Mouse (Mus musculus): ENCODE measurements around the gene Frmd3. TPM values are rescaled to one million over a fixed set of nuclear protein-coding genes. Genes with fewer than 3 reads are reported as not detected.

The Frmd3 gene
- polyA plus RNA-seq, 1 experiment from 2014 or later, result 0.19 TPM

- no peak overlapping the region for H3K4me2 ChIP-seq (replicated peaks; ENCODE audit: low read depth, low read length)
- WGBS, result 27% methylated on average over 3 of the region's 3 CpGs
- no peak overlapping the region for H3K9ac ChIP-seq (replicated peaks; ENCODE audit: low read depth)
- no peak overlapping the region for H3K4me3 ChIP-seq (ENCODE audit: low read depth, low read length)
- no peaks in the 10 kb centered on the region for H3K9me3 ChIP-seq (ENCODE audit: low read length)
- H3K4me1 ChIP-seq (ENCODE audit: insufficient read depth, low read depth, low read length), result no peaks in the 10 kb centered on the region
- no peak overlapping the region for H3K27ac ChIP-seq (ENCODE audit: low read length)
- ATAC-seq, result no peak
- TF ChIP-seq CTCF (IDR thresholded peaks at IDR 0.05) (peak; percentile 73), EP300 (IDR thresholded peaks at IDR 0.05) (no peak)
- H3K27me3 ChIP-seq (replicated peaks; ENCODE audit: insufficient read depth, low read length), result no peaks in the 10 kb centered on the region
- peak; percentile 22 for DNase-seq (ENCODE audit: low spot score)
- H3K36me3 ChIP-seq (ENCODE audit: insufficient read depth, low read length), result no peaks in the 10 kb centered on the region
These were observed 209.1 kb downstream of the Frmd3 start for GRCm38 (mm10) chr4:74222360-74222759.

DNA sequence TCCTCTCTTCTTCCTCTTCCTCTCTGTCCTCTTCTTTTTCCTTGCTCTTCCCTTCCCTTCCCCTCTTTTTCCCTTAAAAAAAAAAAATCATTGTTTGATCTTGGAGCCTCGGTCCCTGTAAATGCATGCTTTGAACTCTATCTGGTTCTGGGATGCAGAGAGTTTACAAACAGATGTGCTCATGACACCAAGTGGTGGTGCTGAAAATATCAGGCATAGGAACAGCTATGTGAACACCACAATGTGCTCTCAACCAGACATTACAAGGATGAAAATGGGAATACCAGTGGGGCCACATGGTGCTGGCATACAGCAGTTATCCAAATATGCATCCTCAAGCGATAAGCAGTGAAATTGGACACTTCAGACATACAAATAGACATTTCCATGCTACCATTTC is 211.0 kb downstream of the Frmd3 start:
- H3K9ac ChIP-seq (replicated peaks; ENCODE audit: low read depth), result no peak overlapping the region
- ATAC-seq (no peak), DNase-seq (ENCODE audit: low spot score) (no peak)
- no peak overlapping the region for H3K4me2 ChIP-seq (replicated peaks; ENCODE audit: low read depth, low read length)
- H3K9me3 ChIP-seq (ENCODE audit: low read length), result no peaks in the 10 kb centered on the region
- no peak for TF ChIP-seq CTCF (IDR thresholded peaks at IDR 0.05)
- TF ChIP-seq EP300 (IDR thresholded peaks at IDR 0.05), result no peak
- no peak overlapping the region for H3K4me3 ChIP-seq (ENCODE audit: low read depth, low read length)
- no peak overlapping the region for H3K27ac ChIP-seq (ENCODE audit: low read length)
- WGBS, result 56% methylated on average over 2 of the region's 2 CpGs
- no peaks in the 10 kb centered on the region for H3K36me3 ChIP-seq (ENCODE audit: insufficient read depth, low read length)
- H3K27me3 ChIP-seq (replicated peaks; ENCODE audit: insufficient read depth, low read length), result no peaks in the 10 kb centered on the region
- no peaks in the 10 kb centered on the region for H3K4me1 ChIP-seq (ENCODE audit: insufficient read depth, low read depth, low read length)

- no peak for DNase-seq (ENCODE audit: low spot score)
- peak; percentile 35; the same call in 1 of the 2 replicates for ATAC-seq
- Histone ChIP-seq H3K9ac (replicated peaks; ENCODE audit: low read depth) (no peak overlapping the region), H3K27me3 (replicated peaks; ENCODE audit: insufficient read depth, low read length) (no peaks in the 10 kb centered on the region), H3K4me3 (ENCODE audit: low read depth, low read length) (no peak overlapping the region), H3K27ac (ENCODE audit: low read length) (no peak overlapping the region), H3K4me2 (replicated peaks; ENCODE audit: low read depth, low read length) (no peak overlapping the region), H3K9me3 (ENCODE audit: low read length) (no peaks in the 10 kb centered on the region), H3K36me3 (ENCODE audit: insufficient read depth, low read length) (no peaks in the 10 kb centered on the region), H3K4me1 (ENCODE audit: insufficient read depth, low read depth, low read length) (no peaks in the 10 kb centered on the region)
- TF ChIP-seq EP300 (IDR thresholded peaks at IDR 0.05) (no peak), CTCF (IDR thresholded peaks at IDR 0.05) (peak; percentile 54)
- 75% methylated on average over 4 of the region's 4 CpGs for whole genome bisulfite sequencing
These were observed 217.8 kb downstream of the Frmd3 start for GRCm38 (mm10) chr4:74230994-74231393.

DNA sequence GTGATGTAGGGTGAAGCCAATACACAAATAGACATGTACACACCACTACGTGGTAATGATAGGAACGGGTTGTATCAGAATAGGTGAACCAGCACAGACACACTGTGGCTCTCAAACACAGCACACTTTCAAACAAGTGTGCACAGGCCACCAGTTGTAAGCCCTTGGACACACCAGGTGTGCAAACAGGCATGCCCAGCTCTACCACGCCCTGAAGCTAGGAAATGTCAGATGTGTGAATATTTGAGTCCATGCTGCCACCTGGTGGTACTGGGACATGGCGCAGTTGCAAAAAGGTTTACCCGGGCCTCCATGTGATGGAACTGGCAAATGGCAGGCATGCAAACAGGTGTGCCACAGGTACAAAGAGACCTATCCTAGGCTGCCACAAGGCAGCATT is 218.2 kb downstream of the Frmd3 start:
- no peak overlapping the region for H3K4me3 ChIP-seq (ENCODE audit: low read depth, low read length)
- H3K36me3 ChIP-seq (ENCODE audit: insufficient read depth, low read length), result no peaks in the 10 kb centered on the region
- ATAC-seq (no peak; the same call in 1 of the 2 replicates), DNase-seq (ENCODE audit: low spot score) (peak; percentile 7)
- no peaks in the 10 kb centered on the region for H3K27me3 ChIP-seq (replicated peaks; ENCODE audit: insufficient read depth, low read length)
- no peak overlapping the region for H3K4me2 ChIP-seq (replicated peaks; ENCODE audit: low read depth, low read length)
- WGBS, result 59% methylated on average over 5 of the region's 5 CpGs
- H3K4me1 ChIP-seq (ENCODE audit: insufficient read depth, low read depth, low read length), result no peaks in the 10 kb centered on the region
- no peak overlapping the region for H3K27ac ChIP-seq (ENCODE audit: low read length)
- TF ChIP-seq EP300 (IDR thresholded peaks at IDR 0.05) (no peak), CTCF (IDR thresholded peaks at IDR 0.05) (peak; percentile 71)
- no peaks in the 10 kb centered on the region for H3K9me3 ChIP-seq (ENCODE audit: low read length)
- no peak overlapping the region for H3K9ac ChIP-seq (replicated peaks; ENCODE audit: low read depth)

DNA sequence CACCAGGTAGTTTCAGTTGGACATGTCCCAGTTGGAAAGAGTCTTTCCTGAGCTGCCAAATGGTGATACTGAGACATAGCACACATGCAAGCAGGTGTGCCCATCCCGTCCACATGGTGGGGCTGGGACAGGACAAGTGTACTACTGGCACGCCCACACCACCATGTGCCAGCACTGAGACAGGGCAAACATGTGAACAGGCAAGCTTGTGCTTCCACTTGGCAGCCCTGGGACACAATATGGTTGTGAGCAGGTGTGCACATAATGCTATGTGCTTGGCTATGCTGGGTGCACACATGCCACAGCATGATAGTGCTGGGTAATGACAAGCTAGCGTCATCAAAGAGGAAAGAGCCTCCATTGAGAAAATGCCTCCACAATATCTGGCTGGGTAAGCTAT is 220.3 kb downstream of the Frmd3 start:
- no peaks in the 10 kb centered on the region for H3K9me3 ChIP-seq (ENCODE audit: low read length)
- no peak for DNase-seq (ENCODE audit: low spot score)
- no peaks in the 10 kb centered on the region for H3K36me3 ChIP-seq (ENCODE audit: insufficient read depth, low read length)
- no peak for ATAC-seq
- H3K4me1 ChIP-seq (ENCODE audit: insufficient read depth, low read depth, low read length), result no peaks in the 10 kb centered on the region
- no peak overlapping the region for H3K27ac ChIP-seq (ENCODE audit: low read length)
- WGBS, result 87% methylated on average over 3 of the region's 3 CpGs
- no peak overlapping the region for H3K4me2 ChIP-seq (replicated peaks; ENCODE audit: low read depth, low read length)
- H3K9ac ChIP-seq (replicated peaks; ENCODE audit: low read depth), result no peak overlapping the region
- H3K27me3 ChIP-seq (replicated peaks; ENCODE audit: insufficient read depth, low read length), result no peaks in the 10 kb centered on the region
- TF ChIP-seq EP300 (IDR thresholded peaks at IDR 0.05) (no peak), CTCF (IDR thresholded peaks at IDR 0.05) (no peak)
- no peak overlapping the region for H3K4me3 ChIP-seq (ENCODE audit: low read depth, low read length)

DNA sequence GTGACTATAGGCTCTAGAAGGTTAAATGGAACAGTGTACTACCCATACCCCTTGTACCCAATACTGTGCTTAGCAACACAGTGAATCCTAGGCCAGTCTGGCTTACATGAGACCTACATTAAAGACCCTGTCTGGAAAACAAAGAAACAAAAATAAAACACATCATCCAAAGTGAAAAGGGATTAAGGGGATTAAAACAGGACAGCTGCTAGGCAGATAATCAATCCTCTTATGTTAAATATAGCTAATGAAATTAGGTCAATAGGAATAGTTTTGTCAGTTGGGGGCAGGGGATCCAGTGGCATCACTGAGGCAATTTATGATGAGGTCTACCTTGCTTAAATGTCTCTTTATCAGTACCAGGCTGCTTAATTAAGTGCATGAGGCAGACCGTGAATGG is 228.9 kb downstream of the Frmd3 start, which contains the start of gene Kdm4c:
TSS of gene Kdm4c (plus strand) at position 322 of the 400 bp plus-strand sequence.
- H3K36me3 ChIP-seq (ENCODE audit: insufficient read depth, low read length), result no peaks in the 10 kb centered on the region
- no peak within 1 kb of the TSS for H3K4me2 ChIP-seq (replicated peaks; ENCODE audit: low read depth, low read length)
- no peaks in the 10 kb centered on the region for H3K9me3 ChIP-seq (ENCODE audit: low read length)
- DNase-seq (ENCODE audit: low spot score) (no peak), ATAC-seq (no peak)
- H3K27ac ChIP-seq (ENCODE audit: low read length), result no peak within 1 kb of the TSS
- H3K27me3 ChIP-seq (replicated peaks; ENCODE audit: insufficient read depth, low read length), result no peaks in the 10 kb centered on the region
- no peak within 1 kb of the TSS for H3K4me3 ChIP-seq (ENCODE audit: low read depth, low read length)
- H3K4me1 ChIP-seq (ENCODE audit: insufficient read depth, low read depth, low read length), result no peaks in the 10 kb centered on the region
- no peak for TF ChIP-seq EP300 (IDR thresholded peaks at IDR 0.05)
- H3K9ac ChIP-seq (replicated peaks; ENCODE audit: low read depth), result no peak within 1 kb of the TSS
- WGBS, result 94% methylated on average over 1 of the region's 1 CpGs

Other genes with a start within 250 kb of the Frmd3 start
- gene Rasef, start 222.4 kb upstream of the Frmd3 start, polyA plus RNA-seq (2015; fragmentation: Nextera tagmentation; extraction: Ambion mirVana), result 3.4 and 4.1 TPM in 2 replicates
- gene Gm11758, start 137.2 kb upstream of the Frmd3 start, polyA plus RNA-seq (2015; fragmentation: Nextera tagmentation; extraction: Ambion mirVana), result not detected in 2 replicates
- not detected in 2 replicates for gene Gm11757, start 122.3 kb upstream of the Frmd3 start, polyA plus RNA-seq (2015; fragmentation: Nextera tagmentation; extraction: Ambion mirVana)
- not detected in 2 replicates for gene Gm13871, start 107.5 kb upstream of the Frmd3 start, polyA plus RNA-seq (2015; fragmentation: Nextera tagmentation; extraction: Ambion mirVana)
- gene Gm11756, start 92.7 kb upstream of the Frmd3 start, polyA plus RNA-seq (2015; fragmentation: Nextera tagmentation; extraction: Ambion mirVana), result not detected in 2 replicates
- gene 2310002L09Rik, start 62.6 kb upstream of the Frmd3 start, polyA plus RNA-seq (2015; fragmentation: Nextera tagmentation; extraction: Ambion mirVana), result not detected in 2 replicates
- gene Kdm4c, start 229.1 kb downstream of the Frmd3 start, polyA plus RNA-seq (2015; fragmentation: Nextera tagmentation; extraction: Ambion mirVana), result 8.9 and 9.8 TPM in 2 replicates